Mouse (Mus musculus): ENCODE results near the gene Sp1.

Gene Sp1

DNA sequence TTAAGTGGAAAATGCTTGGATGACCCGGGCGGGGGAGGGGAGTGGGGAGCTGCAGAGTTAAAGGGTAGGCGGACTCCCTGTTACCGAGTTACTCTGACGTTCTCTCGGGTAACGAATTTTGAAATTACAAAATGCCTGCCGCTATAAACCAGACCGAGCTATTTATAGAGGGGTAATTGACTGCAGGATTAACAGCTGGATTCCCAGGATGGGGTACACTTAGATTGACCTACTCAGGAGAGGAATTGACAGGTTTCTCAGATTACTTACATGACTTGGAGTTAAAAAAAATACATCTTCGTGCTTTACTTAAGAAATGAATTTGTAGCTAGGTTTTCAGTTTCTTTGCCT lies 65.3 kb downstream of the Sp1 start:
- no peak for TF ChIP-seq GATA4 (IDR thresholded peaks at IDR 0.05; ENCODE audit: insufficient replicate concordance, low read length)

DNA sequence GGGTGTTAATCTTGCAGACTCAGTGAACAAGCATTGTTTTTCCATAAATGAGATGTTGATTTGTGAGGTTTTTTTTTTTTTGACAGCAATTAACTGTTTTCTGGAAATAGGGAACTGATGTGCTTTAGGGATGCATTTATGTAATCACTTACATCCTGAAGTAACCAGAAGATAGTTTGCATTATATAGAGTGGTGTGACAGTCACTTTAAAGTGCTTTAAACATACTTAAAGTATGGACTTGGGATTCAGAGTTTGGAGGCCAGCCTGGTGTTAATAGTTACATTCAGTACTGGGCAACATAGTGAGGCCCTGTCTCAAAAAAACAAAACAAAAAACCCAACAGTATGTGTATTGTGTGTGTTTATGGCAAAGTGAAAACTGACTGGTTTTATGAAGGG lies 65.8 kb downstream of the Sp1 start:
- no peak for TF ChIP-seq GATA4 (IDR thresholded peaks at IDR 0.05; ENCODE audit: insufficient replicate concordance, low read length)

DNA sequence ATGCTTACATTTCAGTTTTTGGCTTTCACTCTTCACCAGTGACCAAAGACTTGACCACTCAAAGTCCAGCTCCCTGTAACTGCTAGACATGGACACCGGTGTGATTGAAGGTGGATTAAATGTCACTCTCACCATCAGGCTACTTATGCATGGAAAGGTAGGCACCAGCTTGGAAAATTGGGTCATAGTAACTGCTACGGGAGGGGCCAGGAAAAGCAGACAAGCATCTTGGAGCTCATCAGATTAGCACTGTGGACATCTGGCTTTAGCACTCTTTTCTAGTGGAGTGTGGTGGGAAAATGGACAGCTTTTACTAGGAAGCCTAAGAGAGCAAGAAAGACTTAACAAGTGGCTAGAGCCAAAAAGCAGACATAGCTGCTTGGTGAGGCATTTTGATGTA lies 67.3 kb downstream of the Sp1 start:
- no peak for TF ChIP-seq GATA4 (IDR thresholded peaks at IDR 0.05; ENCODE audit: insufficient replicate concordance, low read length)

DNA sequence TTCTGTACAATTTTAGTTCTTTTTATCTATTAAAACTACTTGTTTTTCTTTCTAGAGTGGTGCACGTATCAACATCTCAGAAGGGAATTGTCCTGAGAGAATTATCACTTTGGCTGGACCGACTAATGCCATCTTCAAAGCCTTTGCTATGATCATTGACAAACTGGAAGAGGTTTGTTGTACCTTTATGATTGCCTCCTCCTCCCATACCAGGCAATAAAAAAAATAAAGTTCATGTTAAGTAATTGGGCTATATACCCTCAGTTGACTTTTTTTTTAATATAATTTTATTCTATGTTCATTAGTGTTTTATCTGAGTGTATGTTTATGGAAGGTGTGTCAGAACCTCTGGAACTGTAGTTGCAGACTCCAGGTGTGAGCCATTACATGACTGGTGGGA lies 68.6 kb downstream of the Sp1 start:
- TF ChIP-seq GATA4 (IDR thresholded peaks at IDR 0.05; ENCODE audit: insufficient replicate concordance, low read length), result no peak

DNA sequence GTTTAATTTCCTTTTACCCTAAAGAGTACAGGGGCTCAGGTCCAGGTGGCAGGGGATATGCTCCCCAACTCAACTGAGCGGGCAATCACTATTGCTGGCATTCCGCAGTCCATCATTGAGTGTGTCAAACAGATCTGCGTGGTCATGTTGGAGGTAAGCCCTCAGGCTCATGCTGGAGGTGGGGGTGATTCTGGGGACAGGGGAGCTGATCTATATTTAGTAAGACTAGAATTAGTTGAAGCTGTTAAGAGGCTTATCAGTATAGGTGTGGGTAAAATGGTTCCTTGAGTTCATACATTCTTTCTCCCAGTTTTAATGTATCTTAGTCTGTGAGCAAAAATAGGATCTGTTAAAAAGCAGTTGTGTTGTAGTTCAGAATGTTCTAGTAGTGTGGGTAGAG lies 77.2 kb downstream of the Sp1 start:
- no peak for TF ChIP-seq GATA4 (IDR thresholded peaks at IDR 0.05; ENCODE audit: insufficient replicate concordance, low read length)

DNA sequence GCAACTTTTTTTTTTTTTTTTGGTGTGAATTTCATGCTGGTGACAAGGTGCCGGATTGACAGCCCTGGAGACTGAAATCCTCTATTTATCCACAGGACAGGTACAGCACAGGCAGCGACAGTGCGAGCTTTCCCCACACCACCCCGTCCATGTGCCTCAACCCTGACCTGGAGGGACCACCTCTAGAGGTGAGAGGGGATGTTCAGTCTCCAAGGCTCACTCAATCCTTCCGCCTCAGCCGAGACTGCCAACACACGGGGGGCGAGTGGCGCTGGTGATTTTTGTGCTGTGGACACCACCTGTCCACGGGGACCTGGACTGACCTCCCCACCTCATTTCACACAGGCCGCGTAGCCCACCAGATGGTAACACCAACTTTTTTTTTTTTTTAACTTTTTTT lies 79.9 kb downstream of the Sp1 start:
- no peak for TF ChIP-seq GATA4 (IDR thresholded peaks at IDR 0.05; ENCODE audit: insufficient replicate concordance, low read length)
